Mouse (Mus musculus): ENCODE data around the gene Mrpl37.

- TF ChIP-seq CTCF (IDR thresholded peaks at IDR 0.05; ENCODE audit: low read depth): no peak
- no peak for TF ChIP-seq EP300 (IDR thresholded peaks at IDR 0.05; ENCODE audit: low read depth)
Observed at GRCm38 (mm10) chr4:107011325-107012004, 55.2 kb downstream of the Mrpl37 start.
